Mouse (Mus musculus) C2C12 (cell line): ENCODE measurements around the gene Hspa1l.
"Not testable (repeated sequence)": the region's sequence is repeated elsewhere in the genome, so short reads cannot be mapped to it uniquely, and the experiment has no call there.

Experiments used
- CTCF ChIP-seq: IDR thresholded peaks from one replicate; pipeline ENCODE4 v1.5.1; 2011; ENCODE audit not compliant: control insufficient read depth, insufficient read depth, insufficient read length
- USF1 ChIP-seq: IDR thresholded peaks from one replicate; pipeline ENCODE4 v1.6.1; 2011; ENCODE audit warnings: low read depth, mild to moderate bottlenecking, control low read depth, moderate library complexity

DNA sequence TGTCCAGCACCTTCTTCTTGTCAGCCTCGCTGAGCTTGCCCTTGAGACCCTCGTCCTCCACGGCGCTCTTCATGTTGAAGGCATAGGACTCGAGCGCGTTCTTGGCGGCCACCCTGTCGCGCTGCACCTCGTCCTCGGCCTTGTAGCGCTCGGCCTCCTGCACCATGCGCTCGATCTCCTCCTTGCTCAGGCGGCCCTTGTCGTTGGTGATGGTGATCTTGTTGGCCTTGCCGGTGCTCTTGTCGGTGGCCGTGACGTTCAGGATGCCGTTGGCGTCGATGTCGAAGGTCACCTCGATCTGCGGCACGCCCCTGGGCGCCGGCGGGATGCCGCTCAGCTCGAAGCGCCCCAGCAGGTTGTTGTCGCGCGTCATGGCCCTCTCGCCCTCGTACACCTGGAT is 15.2 kb upstream of the Hspa1l start:
- TF ChIP-seq USF1, CTCF: not testable (repeated sequence)
